Mouse (Mus musculus) granulocyte monocyte progenitor cell, adult 5-6 weeks (primary cell): ENCODE measurements at regions not wholly inside any gene's neighbourhood (a gene's known extent, or its start where the extent isn't known, plus 50 kb on each side); places are given as distances from the start of the nearest gene placed in this dataset.

Experiments
- ATAC-seq: replicated peaks from 2 replicates; pipeline ENCODE4 v1.8.0; 2016; ENCODE audit warnings: mild to moderate bottlenecking, moderate TSS enrichment, inconsistent platforms; ENCODE audit not compliant: poor library complexity, severe bottlenecking

DNA sequence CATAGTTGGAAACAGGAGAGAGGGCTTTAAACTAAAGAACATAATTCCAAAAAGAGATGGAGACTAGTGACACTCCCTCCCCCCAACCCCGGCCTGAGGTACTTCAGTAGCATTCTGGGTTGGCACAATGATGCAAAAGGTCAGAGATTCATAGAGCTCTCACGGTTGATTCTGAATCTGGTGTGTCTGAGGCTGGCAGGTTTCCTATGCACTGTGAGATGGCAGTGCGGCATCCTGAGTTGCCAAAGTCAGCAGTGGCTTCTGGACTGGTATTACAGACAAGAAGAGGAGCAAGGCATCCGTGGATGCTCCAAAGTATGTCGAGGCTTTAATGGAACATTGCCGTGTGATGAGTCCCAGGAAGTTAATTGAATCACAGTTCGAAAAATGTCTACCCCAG is 2791.8 kb upstream of the Gm7489 start:
- ATAC-seq = no peak

- ATAC-seq = no peak
These were observed 2780.8 kb upstream of the Gm7489 start for GRCm38 (mm10) chr15:51103948-51104347.

- ATAC-seq = no peak
These were observed 2780.3 kb upstream of the Gm7489 start for GRCm38 (mm10) chr15:51104362-51104761.

- ATAC-seq = no peak
These were observed 2779.9 kb upstream of the Gm7489 start for GRCm38 (mm10) chr15:51104796-51105195.

GRCm38 (mm10) chr15:51105359-51106008 is 2779.2 kb upstream of the Gm7489 start:
- ATAC-seq = no peak

- no peak for ATAC-seq
These were observed 2774.5 kb upstream of the Gm7489 start for GRCm38 (mm10) chr15:51110186-51110585.

- ATAC-seq = no peak
These were observed 2758.8 kb upstream of the Gm7489 start for GRCm38 (mm10) chr15:51125896-51126295.

- ATAC-seq = no peak
These were observed 2753.7 kb upstream of the Gm7489 start for GRCm38 (mm10) chr15:51131017-51131416.

DNA sequence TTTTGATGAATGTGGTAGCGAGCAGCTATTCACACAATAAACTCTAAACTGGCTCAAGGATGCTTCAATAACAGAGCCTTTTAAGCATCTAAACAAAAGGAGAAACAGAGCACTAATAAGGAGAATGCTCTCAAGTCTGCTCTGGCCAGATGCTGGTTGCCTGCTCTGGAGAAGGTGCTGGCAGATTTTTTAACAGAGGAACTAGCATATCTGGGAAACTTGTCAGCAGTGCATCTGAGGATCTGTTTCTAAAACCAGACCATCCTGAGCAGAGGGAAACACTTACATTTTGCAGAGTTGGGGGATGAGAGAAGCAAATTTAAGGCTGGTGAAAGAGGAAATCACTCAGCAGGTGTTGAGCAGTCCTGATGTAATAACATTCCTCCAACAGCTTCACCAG is 2748.6 kb upstream of the Gm7489 start:
- ATAC-seq = 0 out of 2 replicates have a peak, but pooled peaks have one; percentile 22

GRCm38 (mm10) chr15:51139507-51139906 is 2745.2 kb upstream of the Gm7489 start:
- no peak for ATAC-seq

GRCm38 (mm10) chr15:51173976-51174620 is 2710.6 kb upstream of the Gm7489 start:
- ATAC-seq = no peak

GRCm38 (mm10) chr15:51176466-51176865 is 2708.2 kb upstream of the Gm7489 start:
- ATAC-seq = no peak

DNA sequence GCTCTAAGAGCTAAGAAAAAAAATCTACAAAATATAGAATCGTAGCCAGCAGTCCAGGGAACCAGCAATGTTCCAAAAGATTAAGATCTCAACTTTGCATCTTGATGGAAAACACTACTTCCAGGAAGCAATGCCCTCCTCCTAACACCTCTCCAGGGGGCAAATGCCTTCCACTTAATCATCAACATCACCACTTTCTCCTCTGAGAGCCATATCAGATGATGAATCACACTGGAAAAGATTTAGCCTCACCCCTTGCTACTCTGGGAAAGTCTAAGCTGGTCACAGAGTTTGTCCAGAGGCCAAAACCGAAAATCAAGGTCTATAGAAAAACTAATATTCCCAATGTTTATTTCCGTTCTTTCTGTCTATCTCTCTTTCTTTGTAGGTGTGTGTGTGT is 2695.6 kb upstream of the Gm7489 start:
- ATAC-seq = no peak

DNA sequence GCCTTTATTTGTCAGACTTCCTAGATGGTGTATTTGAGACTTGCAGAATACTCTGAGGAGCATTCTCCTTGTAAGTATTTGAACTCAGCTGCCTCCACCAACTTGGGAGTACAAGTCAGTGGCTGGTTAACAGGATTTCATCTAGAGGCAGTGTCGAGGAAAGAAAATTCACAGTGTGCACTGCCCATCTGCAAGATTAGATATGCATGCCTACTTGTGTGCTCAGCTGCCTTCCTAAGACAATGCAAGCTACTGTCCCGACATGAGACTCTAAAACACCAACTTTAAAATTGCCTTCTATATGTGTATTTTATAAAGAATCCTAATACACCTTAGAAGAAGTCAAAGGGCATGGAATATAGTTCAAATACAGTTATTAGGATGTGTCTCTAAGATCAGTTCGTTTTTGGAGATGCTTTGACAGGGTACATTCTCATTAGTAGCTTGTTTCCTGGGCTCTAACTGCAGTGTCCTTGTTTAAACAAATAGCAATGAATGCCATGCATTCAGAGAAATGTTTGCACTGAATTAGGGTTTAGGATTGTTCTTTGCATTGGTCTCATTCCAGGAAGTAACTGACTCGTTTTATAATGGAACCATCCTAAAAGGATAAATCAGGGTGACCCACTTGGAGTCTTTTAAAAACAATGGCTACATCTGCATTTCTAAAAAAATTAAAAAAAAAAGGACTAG is 2687.1 kb upstream of the Gm7489 start:
- no peak for ATAC-seq

- no peak for ATAC-seq
These were observed 2681.4 kb upstream of the Gm7489 start for GRCm38 (mm10) chr15:51203351-51203750.

- no peak for ATAC-seq
These were observed 2678.7 kb upstream of the Gm7489 start for GRCm38 (mm10) chr15:51206050-51206449.

- ATAC-seq = no peak
These were observed 2677.9 kb upstream of the Gm7489 start for GRCm38 (mm10) chr15:51206773-51207172.

- peak; percentile 53 for ATAC-seq
These were observed 2649.8 kb upstream of the Gm7489 start for GRCm38 (mm10) chr15:51234873-51235272.

DNA sequence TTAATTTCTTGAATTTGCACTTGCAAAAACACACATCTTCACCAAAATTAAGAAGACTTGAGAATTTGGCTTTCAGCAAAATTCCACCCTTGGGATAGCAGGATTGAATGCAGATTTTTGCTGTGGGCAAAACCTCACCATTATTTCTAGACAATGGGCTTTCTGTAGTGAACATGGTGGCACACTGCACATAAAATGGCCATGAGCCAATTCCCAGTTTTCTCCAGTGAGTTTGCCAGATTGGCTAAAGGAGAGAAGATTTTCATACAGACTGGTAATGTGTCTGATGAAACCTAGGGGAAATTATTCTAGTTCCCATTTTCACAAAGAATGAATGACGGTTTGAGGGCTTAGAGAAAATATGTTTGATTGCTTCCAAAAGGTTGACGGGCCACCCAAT is 2640.1 kb upstream of the Gm7489 start:
- ATAC-seq = no peak

DNA sequence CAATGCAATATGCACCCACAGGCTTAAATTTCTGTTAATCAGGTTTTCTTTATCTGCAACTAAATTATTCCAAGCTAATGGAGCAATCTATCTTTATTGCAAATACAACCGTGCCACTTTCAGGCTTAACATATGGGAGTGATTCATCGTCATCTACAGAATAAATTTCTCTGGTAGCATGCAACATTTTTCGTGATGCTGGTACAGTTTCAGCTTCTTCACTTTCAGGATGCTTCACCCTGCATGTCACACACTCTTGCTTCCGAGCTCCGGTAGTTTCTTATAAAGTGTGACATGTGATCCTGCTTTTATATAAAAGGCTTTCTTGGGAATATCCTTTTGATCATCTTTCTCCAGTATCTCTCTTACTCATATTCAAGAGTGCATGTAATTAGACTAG is 2637.4 kb upstream of the Gm7489 start:
- no peak for ATAC-seq

DNA sequence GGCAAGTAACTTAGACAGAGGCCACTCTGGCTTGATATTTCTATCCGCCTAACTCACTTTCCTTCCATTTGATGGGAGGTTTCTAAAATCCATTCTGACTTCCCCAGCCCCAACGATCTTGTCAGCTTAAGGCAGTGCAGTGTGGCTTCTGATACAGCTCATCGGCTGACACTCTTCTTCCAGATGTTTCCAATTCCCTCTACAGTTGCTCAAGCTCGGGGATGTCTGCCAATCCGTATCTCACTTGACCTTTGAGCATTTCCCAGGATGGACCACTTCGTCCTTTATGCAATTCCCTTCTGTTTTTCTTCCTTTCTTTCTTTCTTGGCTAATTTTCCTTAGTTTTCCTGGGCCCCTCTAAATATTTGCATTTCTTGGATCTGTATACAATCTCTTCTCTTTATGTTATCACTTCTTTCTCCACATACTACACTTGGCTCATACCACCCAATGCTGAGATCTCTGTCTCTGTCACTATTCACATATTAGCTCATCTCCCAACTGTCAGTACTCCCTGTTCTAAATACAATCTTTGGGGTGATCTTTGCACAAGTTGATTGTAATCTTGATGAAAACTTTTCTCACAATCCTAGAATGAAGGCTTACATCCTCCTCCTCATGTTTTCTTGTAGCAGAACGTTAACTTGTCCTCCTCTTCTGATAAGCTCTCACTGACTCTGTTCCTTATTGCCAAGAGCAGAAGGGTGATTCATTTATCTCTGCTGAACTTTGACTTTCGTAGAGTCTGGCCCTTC is 2636.5 kb upstream of the Gm7489 start:
- ATAC-seq = no peak
